Mouse (Mus musculus): ENCODE results near the gene Hnrnpf.

DNA sequence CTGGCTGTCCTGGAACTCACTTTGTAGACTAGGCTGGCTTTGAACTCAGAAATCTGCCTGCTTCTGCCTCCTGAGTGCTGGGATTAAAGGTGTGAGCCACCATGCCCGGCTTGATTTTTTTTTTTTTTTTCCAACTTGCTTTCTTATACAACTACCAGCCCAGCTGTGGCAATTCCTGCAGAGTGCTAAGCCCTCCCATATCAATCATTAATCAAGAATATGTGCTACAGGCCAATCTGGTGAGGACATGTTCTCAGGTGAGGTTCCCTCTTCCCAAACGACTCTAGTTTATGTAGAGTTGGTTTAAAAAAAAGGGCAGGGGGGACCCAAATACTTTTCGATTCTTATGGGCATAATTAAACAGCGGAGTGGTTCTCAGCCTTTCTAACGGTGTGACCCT, 2.3 kb upstream of the Hnrnpf start:
- no peak for TF ChIP-seq CTCF (IDR thresholded peaks at IDR 0.05; ENCODE audit: extremely low read depth, insufficient read depth, insufficient read length, insufficient replicate concordance)
- no peak for TF ChIP-seq POLR2A (IDR thresholded peaks at IDR 0.05; ENCODE audit: low read depth, low read length)
